Mouse (Mus musculus) kidney, adult 8-10 months (tissue): Measurements from ENCODE around the gene Pde10a.
A peak's percentile ranks its signal among the peaks of the same experiment; 100 is the strongest.

Experiments used
- DNase-seq, 2 experiments: peaks; one replicate each; pipeline ENCODE4 v3.0.0; 2022

Gene Pde10a

DNA sequence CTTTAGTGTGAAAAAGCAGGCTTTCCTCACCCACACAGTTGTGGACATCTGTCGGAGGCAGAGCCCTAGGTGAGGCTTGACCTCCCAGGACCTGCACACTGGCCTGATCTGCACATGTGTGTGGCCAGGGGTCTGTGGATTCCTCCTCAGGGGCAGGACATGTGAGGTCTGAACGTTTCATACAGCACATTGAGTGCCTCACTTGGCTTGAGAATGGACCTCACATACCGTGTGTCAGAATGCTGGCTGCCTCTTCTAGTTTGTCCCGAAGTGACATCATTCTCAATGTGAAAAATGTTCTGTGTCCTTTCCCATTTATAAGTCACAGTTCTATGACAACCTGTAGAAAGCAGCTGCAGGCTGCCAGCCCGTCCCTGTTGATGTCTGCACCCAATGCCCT, 385.4 kb downstream of the Pde10a start:
- DNase-seq: no peak

DNA sequence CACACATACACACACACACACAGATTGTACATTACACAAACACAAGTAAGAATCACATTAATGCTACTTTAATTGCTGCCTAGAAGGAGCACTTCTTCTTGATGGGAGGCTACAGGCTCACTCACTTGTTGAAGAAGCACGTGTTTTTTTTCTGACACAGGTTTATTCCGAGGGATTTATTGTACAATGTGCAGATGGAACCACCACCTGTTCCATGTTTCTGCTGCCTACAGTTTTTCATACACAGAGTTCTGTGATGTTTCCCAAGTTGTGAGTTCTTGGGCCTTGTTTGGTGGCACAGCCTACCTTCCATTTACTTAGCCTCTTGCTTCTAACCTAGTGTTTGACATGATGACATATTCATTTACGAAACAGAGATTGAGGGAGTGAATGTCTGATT, 387.8 kb downstream of the Pde10a start:
- DNase-seq: no peak

DNA sequence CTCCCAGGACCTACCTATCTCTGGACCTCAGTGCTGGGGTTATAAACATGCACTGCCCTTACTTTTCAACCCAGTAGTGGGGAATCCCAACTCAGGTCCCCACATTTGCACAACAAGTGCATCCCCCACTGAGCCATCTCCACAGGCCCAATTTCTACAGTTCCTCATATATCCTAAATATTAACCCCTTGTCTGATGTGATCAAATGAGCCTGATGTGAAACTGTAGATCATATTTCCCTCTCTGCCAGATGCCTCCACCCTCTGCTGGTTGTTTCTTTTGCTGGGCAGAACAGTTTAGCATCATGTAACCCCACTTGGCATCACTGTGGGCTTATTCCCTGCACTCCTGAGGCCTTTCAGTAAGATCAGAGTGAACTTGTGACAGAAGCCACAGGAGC, 390.5 kb downstream of the Pde10a start:
- DNase-seq: no peak

DNA sequence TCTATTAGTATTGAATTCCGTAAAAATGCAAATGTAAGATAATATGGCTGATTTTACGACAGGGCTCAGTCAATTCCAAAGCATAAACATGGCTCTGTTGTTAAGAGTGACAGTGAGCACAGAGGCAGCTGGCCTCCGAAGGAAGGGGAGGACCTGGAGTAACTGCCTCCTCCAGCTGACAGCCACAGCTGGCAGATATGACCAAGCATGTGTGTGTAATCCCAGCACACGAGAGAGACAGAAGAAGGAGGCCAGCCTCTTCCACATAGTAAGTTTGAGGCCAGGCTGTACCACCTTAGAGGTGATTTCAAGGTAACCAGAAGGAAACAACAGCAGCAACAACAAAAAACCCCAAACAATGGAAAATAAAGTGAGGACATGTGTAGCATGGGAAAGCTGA, 397.9 kb downstream of the Pde10a start:
- DNase-seq: no peak

DNA sequence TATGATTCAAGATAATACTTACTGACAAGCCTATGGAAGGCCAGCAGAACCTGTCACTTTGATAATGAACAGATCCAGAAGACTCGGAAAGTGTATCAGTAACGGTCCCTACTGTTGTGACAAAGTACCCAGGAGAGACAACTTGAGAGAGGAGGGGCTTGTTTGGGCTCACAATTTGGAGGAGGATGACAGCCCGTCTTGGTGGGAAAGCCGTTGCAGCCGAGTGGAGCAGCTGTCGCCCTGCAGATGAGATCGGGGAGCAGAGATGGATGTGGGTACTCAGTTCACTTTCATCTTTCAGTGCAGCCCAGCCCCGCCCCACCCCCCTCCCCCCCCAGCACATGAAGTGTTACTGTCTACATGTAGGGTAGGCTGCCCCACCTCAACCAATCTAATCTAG, 398.6 kb downstream of the Pde10a start:
- DNase-seq: no peak

DNA sequence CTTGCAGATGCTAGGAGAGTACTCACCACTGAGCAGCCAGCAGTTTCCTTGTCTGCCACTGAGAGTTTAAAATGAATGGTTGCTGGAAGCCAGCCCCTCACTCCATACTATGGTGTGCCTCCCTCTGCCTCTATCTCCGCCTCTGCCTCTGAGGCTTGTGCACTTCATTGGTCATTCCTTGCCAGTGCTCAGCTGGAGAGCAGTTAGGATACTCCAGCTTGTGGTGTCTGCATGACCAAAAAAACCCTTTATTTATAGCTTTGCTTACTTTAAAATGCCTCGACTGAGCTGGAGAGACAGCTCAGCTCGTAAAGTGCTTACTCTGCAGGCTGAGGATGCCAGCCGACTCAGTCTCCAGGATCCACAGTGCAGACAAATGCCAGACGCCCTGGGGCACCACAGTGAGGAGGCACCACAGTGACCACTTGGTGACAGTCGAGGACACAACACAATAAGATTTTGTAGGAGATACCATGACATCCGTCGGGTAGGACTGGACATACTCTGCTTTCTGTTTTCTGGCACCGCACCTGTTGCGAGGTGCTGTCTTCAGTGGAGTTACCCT, 400.7 kb downstream of the Pde10a start:
- DNase-seq: no peak

DNA sequence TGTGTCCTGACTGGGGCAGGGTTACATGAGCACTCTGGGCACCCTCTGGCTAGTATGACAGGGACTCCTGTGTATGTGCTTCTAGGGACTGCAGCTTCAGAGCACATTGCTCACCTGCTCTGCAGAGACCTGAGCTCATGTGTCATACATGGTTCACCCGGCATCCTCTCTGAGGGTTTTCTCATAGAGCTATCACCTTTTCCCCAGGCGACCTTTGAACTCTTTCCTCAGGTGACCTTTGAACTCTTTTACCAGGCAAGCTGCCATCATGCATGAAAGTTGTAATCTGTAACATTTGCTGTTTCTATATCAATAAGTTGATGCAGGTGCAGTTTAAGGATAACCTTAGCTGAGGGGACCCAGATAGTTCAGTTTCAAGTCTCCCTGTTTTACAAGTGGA, 403.4 kb downstream of the Pde10a start:
- DNase-seq: peak in 1 of 2 experiments; percentile 28

DNA sequence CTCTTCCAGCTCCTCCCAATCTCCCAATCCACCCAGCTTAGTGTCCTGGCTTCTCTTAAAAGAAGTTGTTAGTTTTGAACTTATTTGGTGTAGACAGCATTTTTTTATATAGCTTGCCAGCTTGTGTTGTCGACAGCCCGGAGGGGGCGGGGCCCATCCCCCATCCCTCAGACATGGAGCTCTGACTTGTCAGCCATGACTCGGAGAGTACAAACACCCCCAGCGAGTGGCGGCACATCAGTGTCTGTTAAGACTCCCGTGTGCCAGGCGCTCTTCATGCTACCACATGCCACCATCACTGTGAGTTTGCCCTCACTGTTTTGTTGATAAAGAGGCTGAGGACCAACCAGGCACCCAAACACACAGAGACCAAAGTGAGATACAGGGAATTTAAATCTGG, 404.5 kb downstream of the Pde10a start:
- DNase-seq: no peak

DNA sequence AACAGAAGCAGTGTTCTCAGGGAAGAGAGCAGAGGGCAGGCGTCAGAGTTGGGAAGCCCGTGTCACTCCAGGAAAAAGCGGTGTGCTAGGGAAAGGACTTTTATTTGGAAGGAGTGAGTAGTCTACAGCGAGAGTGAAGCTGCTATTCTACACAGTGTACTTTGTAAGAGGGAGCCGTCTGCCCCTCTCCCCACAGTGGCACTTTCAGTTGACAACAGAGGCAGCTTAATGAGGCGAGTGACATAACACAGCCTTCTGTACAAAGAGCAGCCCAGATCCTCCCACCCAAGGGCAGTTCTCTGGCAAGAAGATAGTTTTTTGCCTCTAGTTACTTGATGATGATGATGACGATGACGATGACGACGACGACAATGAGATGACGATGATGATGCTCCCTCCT, 410.4 kb downstream of the Pde10a start:
- DNase-seq: no peak

DNA sequence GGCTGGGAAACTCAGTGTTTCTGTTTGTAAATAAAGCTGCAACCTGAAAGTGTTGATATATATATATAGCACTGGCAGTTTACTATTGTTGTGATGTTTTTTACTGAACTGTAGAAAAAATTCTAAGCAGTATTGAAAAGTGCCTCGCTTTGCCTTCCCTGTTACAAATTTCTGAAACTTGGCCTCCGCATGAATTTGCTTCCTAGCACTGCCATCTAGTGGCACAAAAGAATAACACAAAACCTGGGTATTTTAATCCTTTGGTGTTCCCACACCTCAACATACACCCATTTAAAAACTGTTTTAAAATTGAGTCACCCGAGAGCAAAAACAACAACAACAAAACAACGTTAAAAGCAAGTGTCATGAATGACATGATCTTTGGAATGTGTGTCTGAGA, 411.4 kb downstream of the Pde10a start:
- peak; percentile 6 to 18 for DNase-seq

DNA sequence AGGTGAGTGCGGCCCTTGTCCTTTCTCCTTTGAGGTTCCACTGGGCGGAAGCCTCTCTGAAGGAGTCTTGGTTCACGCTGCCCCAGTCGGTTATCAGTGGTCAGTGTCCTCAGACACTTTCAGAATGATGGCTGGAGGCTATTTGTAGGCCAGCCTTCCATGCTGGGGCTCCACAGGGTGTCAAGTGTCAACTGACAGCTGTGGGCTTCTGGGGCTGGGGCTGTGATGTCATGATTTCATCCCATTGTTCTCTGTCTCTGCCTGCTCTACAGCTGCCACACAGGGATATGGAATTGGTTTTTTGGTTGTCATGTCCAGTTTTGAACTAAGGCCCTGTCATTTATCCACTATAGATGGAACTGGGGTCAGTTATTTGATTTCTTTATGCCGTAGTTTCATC, 426.4 kb downstream of the Pde10a start:
- DNase-seq: no peak

DNA sequence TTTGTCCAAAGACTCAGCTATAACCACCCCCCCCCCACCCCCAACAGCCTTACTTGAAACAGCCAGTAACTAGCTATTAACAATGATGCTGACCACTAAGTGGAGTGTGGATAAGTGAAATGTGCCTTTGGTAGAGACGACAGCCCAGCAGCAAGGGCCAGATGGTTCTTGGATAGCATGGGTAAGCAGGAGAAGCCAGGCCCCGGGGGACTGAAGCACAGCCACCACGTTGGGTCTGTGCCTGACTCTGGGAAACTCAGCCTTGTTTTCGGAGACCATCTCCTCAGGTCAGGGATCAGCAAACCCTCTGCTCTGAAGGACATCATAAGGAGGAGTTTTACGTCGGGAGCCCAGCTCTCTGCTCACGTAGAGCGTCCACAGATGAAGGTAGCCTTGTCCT, 427.8 kb downstream of the Pde10a start:
- no peak for DNase-seq

DNA sequence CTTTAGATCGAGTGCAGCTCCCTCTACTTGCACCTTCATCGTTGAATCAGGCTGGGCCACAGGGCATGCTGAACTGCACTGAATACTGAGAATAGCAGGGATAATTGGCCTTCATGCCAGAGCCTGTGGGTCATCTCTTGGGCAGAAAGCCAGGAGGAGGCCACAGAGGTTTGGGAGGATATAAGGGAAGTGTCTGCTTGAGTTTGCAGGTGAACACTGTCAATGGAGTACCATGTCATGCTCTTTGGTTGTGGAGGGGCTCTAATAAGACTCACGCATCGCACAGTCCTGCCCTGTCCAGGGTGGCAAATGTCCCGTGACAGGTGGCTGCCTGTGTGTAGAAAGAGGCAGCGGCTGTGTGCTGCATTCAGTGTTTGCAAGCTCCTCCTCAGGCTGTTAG, 433.0 kb downstream of the Pde10a start:
- no peak for DNase-seq

DNA sequence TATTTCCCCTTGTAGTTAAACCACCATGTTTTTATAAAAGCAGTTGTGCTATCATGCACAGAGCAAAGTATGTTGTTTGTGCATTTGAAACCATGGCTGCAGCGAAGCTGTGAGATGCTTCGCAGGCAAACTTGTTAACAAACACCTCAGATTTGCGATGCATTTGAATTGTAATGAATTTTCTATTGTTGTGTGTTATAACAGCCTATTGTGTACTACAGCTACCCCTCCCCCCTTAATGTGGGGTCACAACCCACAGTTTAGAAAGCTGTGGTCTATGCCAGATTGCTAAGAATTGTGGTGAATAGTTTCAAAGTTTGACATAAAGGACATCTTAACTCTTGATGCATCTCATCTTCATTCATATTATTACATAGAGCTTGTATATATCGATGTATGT, 435.2 kb downstream of the Pde10a start:
- no peak for DNase-seq

DNA sequence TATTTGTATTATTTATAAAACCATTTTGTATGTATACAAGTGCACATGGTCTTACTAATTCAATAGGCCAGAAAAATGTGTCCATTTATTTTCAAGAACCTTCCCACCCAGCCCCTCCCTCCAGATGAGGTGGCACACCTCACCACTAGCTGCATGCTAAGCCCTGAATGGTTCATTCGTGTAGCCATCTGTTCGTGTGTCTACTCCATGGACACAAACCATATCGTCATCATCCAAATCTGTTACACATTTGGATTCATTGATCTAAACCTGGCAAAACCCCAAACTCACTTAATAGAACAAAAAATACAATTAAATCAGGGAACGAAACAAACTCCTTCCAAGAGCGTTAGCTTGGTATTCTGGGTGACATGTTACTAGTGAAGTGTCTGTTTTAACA, 435.9 kb downstream of the Pde10a start:
- DNase-seq: no peak

DNA sequence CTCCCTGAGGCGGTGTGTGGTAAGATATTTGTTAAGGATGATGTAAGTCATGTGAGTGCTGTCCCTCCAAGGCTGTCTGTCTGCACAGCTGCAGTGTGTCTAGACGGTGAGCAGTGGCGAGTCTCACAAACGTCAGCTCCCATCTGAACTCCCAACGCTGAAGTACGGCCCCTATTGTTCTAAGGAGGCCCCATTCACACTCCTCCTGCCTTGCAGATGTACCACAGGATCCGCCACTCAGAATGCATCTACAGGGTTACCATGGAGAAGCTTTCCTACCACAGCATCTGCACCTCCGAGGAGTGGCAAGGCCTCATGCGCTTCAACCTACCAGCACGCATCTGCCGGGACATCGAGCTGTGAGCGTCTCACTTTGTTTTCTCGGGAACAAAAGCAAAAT, 436.5 kb downstream of the Pde10a start:
- no peak for DNase-seq

DNA sequence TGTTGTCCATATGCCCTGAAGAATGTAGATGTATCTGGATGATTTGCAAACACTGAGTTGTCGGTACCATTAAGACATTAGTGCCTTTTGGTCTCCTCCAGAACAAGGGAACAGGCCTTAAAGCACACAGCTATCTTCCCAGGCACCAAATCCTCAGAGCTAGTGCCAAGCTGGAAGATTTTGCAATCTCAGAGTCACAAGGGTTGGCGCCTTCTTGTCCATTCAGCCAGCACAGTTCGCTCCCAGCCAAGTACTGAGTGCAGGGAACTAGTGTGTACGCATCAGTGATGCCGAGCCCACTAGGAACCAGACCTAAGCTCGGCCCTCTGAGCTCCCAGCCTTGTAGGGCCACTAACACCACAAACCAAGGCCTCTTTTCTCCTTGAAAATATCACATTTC, 440.0 kb downstream of the Pde10a start:
- DNase-seq: no peak

DNA sequence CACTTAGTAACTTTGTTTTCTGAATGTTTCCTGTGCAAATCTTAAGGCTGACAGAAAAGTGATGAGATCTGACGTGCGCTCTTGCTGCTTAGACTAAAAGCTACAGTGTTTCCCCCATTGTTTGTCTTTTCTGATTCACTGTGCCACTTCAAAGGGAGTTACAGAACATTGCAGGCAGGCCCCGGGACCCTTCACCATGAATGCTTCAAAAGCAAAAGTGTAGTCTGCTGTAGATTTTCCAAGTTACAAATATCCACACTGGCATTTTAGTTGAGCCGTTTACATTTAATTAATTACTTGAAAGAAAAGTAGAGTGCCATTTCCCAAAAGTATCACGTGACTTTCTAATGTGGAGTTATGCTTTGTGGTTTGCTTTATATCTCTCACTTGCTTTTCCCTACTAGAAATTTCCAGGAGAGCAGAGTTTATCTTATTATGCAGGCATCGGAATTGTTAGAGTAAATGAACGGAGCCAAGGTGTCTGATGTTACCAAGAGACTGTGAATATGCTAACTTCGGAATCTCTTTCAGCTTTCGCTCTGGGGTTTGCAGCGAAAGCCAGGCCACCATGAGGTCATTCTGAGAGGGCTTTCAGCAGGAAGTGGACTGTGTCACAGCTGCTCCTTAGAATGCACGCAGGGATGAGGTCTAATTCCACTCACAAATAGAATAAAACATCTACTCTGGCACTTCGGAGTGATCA, 447.1 kb downstream of the Pde10a start:
- DNase-seq: no peak

DNA sequence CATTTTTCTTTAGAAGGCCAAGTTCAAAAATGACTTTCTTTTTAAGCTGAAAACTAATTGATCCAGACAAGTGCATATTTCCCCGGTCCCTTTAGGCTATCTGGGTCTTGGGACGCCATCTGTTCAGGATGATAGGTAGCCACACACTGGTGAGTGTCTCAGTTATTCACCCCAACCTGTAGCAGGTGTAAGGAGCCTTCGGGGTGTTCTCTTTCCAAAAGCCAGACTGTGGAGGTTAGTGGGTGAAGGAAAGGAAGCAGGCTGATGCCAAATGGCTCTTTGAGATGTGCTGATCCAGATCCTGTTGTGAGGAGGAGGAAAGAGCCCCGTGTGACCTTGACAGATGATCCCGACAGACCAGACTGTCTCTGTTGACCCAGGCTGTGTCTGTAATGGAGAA, 448.2 kb downstream of the Pde10a start:
- DNase-seq: no peak

DNA sequence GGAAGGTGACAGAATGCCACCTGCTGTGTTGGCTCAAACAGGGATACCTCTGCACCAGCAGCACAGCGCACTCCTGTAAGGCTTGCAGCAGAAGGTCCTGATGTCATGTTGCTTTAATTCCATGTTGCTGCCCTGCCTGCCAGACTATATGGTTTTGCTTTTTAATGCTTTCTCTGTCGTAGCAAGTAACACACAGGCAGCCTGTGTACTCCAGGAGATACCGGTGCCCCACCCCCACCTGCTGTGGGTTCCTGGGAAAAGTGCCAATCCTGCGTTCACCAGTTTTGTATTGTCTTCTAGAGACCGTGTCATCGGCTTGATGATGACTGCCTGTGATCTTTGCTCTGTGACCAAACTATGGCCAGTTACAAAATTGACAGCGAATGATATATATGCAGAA, 449.3 kb downstream of the Pde10a start:
- no peak for DNase-seq

DNA sequence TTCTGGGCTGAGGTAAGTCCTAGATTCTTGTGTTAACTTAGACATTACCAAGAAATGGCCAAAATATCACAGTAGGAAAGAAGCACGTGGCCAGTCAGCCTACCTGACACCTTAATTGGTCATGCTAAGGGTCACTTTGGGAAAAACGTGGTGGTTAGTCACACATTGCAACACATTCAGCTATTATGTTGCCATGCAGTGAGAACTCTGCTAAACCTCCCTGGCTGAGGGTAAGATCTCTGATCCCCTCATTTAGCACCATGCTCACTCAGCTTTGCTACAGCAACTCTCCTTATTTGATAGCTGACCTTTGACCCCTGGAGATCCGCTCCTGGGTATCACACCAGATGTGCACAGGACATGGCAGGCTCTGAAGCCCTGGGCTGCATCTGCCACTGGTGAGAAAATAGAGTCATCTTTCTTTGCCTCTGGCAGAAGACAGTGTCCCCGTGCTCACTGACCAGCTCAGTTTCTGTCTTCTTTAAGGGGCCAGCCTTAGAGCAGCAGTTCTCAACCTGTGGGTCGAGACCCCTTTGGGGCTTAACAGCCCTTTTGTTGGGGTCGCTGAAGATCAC, 449.7 kb downstream of the Pde10a start:
- no peak for DNase-seq

DNA sequence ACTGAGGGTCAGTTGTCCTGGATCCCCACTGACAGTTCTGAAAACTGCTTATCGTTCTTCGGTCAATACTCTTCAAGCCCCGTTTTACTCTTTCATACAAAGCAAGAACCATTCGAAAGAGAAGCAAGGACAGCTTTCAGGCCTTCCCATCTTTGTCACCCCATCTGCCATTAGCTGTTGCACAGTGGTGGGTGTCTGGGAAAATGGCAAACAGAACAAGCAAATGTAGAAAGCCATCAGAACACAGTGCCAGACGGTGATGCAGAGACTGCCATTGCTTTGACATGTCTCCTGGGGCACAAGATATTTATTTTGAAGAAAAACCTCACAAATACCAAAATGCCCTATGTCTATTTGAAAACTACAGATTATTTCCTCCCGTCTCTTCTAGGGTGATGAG, 451.6 kb downstream of the Pde10a start:
- no peak for DNase-seq

DNA sequence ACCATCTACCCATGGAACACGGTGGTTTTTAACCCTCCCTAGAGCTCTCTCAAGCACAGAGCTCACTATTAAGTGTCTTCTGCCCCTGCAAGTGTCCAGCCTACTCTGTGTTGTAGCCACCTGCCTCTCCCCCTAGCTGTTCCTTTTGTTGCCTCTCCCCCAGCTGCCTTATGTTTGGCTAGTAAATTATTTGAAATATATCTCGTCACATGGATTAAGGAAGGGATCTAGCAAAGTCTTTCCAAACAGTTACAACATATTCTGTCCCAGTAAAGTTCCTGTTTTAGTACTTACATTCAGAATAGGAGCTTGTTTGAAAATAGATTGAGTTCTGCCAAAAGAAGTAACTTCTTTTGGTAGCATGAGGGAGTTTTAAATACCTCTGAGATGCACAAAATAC, 452.1 kb downstream of the Pde10a start:
- DNase-seq: no peak

DNA sequence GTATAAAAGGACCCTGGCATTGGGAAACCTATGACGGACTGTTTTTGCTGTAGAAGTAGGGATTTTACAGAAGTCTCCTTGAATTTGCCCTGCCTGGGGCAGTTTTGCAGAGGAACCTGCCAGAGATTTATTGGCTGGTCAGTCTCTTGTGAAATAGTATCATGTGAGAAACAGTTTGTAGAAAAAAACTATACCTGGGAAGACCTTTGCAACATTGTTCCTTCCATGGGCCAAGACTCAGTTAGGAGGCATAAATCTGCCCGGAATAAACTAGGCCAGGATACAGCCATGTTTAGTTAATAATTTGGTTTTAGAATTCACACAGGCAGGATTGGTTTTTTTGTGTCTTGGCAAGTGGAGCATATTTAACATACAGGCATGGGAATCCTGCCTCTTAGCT, 458.4 kb downstream of the Pde10a start:
- no peak for DNase-seq

DNA sequence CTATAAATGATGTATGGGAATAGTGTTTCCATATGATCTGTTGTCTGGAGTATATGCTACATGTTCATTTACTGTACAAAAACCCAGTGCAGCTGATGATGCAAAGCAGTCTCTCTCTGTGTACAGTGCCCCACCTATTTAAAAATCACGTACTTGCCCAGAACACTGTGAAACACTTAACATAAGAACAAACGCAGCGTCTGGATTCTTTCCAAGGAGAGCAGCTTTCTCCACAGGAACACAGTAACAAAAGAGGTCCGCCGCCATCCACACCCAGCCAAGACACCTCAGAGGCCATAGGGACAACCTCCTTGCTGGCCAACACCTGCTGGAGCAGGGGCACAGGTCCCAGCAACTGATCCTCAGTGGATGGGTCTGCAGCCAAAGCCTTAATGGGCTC, 460.5 kb downstream of the Pde10a start:
- no peak for DNase-seq
